Mouse (Mus musculus) testis, adult 2 months (tissue): ENCODE results near the gene Kat14.

ENCODE experiments used
- CTCF ChIP-seq: fragments of 200-500 bp; IDR thresholded peaks from 2 replicates; pipeline ENCODE4 v1.5.1; 2012; ENCODE audit warnings: low read depth, mild to moderate bottlenecking, inconsistent platforms, low read length, moderate library complexity; ENCODE audit not compliant: control insufficient read depth, insufficient read depth, insufficient replicate concordance
- POLR2A ChIP-seq: fragments of 200-500 bp; IDR thresholded peaks from 2 replicates; pipeline ENCODE4 v1.6.1; 2012; ENCODE audit warnings: low read depth, mild to moderate bottlenecking, inconsistent platforms, low read length, moderate library complexity; ENCODE audit not compliant: control insufficient read depth

- no peak for TF ChIP-seq POLR2A
- no peak for TF ChIP-seq CTCF
Observed at GRCm38 (mm10) chr2:144386296-144386695, 17.5 kb downstream of the Kat14 start.
